In genomic region chr14:28475421-28475820, GRCm38 (mm10) we compare ENCODE assay signal across 15 mouse cellular contexts. TPM values are rescaled to one million over a fixed set of nuclear protein-coding genes. Genes with fewer than 3 reads are reported as not detected.
DNase-seq lines count a peak whose midpoint lies in the region; ATAC-seq and TF ChIP-seq lines count a peak whose summit lies in the region.
"Had no signal": no experiment of that assay in that cellular context is flagged by ENCODE, and none has a peak within 500 bp of the region (broad histone marks: within the 10 kb centered on the region; RNA-seq: fewer than 3 reads in every experiment).

No protein-coding gene starts in this region.

- H3K4me3 ChIP-seq in heart, embryonic 12.5 days = no peak overlapping the region
- no peak overlapping the region for H3K4me3 ChIP-seq in heart, embryonic 11.5 days (ENCODE audit: low read depth, low read length)
- no peak overlapping the region for H3K4me3 ChIP-seq in hindbrain, embryonic 10.5 days
- H3K4me3 ChIP-seq in midbrain, embryonic 12.5 days = no peak overlapping the region
- no peak overlapping the region for H3K4me3 ChIP-seq in neural tube, embryonic 14.5 days (ENCODE audit: low read depth, low read length)
- H3K4me3 ChIP-seq in thymus, adult 2 months (ENCODE audit: control insufficient read depth, insufficient read depth, low read length) = no peak overlapping the region
- H3K4me3 ChIP-seq: erythroblast, embryonic 14.5 days had no signal

- WGBS in heart, embryonic 12.5 days = 19% methylated on average over 7 of the region's 7 CpGs
- WGBS in heart, embryonic 11.5 days (ENCODE audit: insufficient replicate concordance) = 31% methylated on average over 7 of the region's 7 CpGs
- WGBS in hindbrain, embryonic 10.5 days = 36% methylated on average over 7 of the region's 7 CpGs
- WGBS in midbrain, embryonic 12.5 days = 30% methylated on average over 7 of the region's 7 CpGs
- WGBS in neural tube, embryonic 14.5 days = 5% methylated on average over 7 of the region's 7 CpGs
- WGBS in thymus, adult 2 months = 68% methylated on average over 7 of the region's 7 CpGs

- peaks cover 10% of the 10 kb centered on the region for H3K4me1 ChIP-seq in heart, embryonic 12.5 days (replicated peaks)
- H3K4me1 ChIP-seq in heart, embryonic 11.5 days (ENCODE audit: control insufficient read depth, insufficient read depth, low read length) = no peaks in the 10 kb centered on the region; the same call in 1 of the 2 replicates
- peaks cover 37% of the 10 kb centered on the region for H3K4me1 ChIP-seq in hindbrain, embryonic 10.5 days (replicated peaks)
- H3K4me1 ChIP-seq in midbrain, embryonic 12.5 days = peaks cover 9% of the 10 kb centered on the region
- H3K4me1 ChIP-seq in neural tube, embryonic 14.5 days (ENCODE audit: control insufficient read depth, insufficient read depth, low read length) = peaks cover 4% of the 10 kb centered on the region; the same call in 1 of the 2 replicates
- H3K4me1 ChIP-seq in thymus, adult 2 months (replicated peaks; ENCODE audit: control insufficient read depth, insufficient read depth, low read length) = no peaks in the 10 kb centered on the region

- peak overlapping the region; percentile 16; the same call in 1 of the 2 replicates for H3K4me2 ChIP-seq in heart, embryonic 12.5 days
- no peak overlapping the region for H3K4me2 ChIP-seq in heart, embryonic 11.5 days
- peak overlapping the region; percentile 20 for H3K4me2 ChIP-seq in midbrain, embryonic 12.5 days (replicated peaks)
- H3K4me2 ChIP-seq in neural tube, embryonic 14.5 days (ENCODE audit: low read depth, low read length) = 0 out of 2 replicates have a peak overlapping the region, but pooled peaks have one; percentile 9

- no peaks in the 10 kb centered on the region for H3K36me3 ChIP-seq in heart, embryonic 12.5 days
- no peaks in the 10 kb centered on the region for H3K36me3 ChIP-seq in heart, embryonic 11.5 days (ENCODE audit: control insufficient read depth, insufficient read depth, low read length)
- no peaks in the 10 kb centered on the region for H3K36me3 ChIP-seq in hindbrain, embryonic 10.5 days
- H3K36me3 ChIP-seq in midbrain, embryonic 12.5 days = no peaks in the 10 kb centered on the region
- no peaks in the 10 kb centered on the region for H3K36me3 ChIP-seq in neural tube, embryonic 14.5 days (ENCODE audit: control insufficient read depth, insufficient read depth, low read length)
- no peaks in the 10 kb centered on the region for H3K36me3 ChIP-seq in thymus, adult 2 months (ENCODE audit: control insufficient read depth, insufficient read depth, low read length)

- no peak for ATAC-seq in heart, embryonic 12.5 days (ENCODE audit: insufficient number of reproducible peaks, low FRiP score)
- no peak for ATAC-seq in heart, embryonic 11.5 days (replicated peaks; ENCODE audit: insufficient number of reproducible peaks, low FRiP score, low TSS enrichment)
- no peak for ATAC-seq in midbrain, embryonic 12.5 days (ENCODE audit: low FRiP score, low read depth)
- peak; percentile 72 for ATAC-seq in neural tube, embryonic 14.5 days (ENCODE audit: low read depth)
- ATAC-seq: Patski had no signal

- H3K27ac ChIP-seq in heart, embryonic 12.5 days (ENCODE audit: poor library complexity, severe bottlenecking) = no peak overlapping the region
- no peak overlapping the region for H3K27ac ChIP-seq in heart, embryonic 11.5 days (ENCODE audit: low read depth, low read length)
- H3K27ac ChIP-seq in hindbrain, embryonic 10.5 days = peak overlapping the region; percentile 62; the same call in 1 of the 2 replicates
- H3K27ac ChIP-seq in midbrain, embryonic 12.5 days (replicated peaks) = no peak overlapping the region
- H3K27ac ChIP-seq in neural tube, embryonic 14.5 days (ENCODE audit: low read depth, low read length) = peak overlapping the region; percentile 22; the same call in 1 of the 2 replicates
- H3K27ac ChIP-seq in thymus, adult 2 months (ENCODE audit: control insufficient read depth, insufficient read depth, low read length) = no peak overlapping the region

- no peak for TF ChIP-seq CTCF in thymus, adult 2 months (IDR thresholded peaks at IDR 0.05; ENCODE audit: borderline replicate concordance, control insufficient read depth, extremely low read depth, insufficient read depth, low read length, poor library complexity)

- no peak overlapping the region for H3K9ac ChIP-seq in heart, embryonic 12.5 days
- H3K9ac ChIP-seq in heart, embryonic 11.5 days (ENCODE audit: low read depth, low read length) = no peak overlapping the region
- no peak overlapping the region for H3K9ac ChIP-seq in midbrain, embryonic 12.5 days (replicated peaks)
- H3K9ac ChIP-seq in neural tube, embryonic 14.5 days (replicated peaks; ENCODE audit: low read depth, low read length) = no peak overlapping the region

- DNase-seq in hindbrain, embryonic 10.5 days (ENCODE audit: low spot score) = no peak
- DNase-seq in thymus, adult 2 months = no peak
- no peak for DNase-seq in spleen, postnatal 4 days (ENCODE audit: low spot score in 2 of 2)
- DNase-seq in layer of hippocampus, adult 18-20 months (ENCODE audit: low spot score in 2 of 2) = no peak
- DNase-seq: cerebellum, adult 11-12 months; kidney, postnatal 14 days; lung, adult 2 months; right cerebral cortex, adult 18-20 months had no signal

- TF ChIP-seq POLR2A in thymus, adult 2 months (IDR thresholded peaks at IDR 0.05; ENCODE audit: control insufficient read depth, extremely low read depth, insufficient read depth, low read length, poor library complexity) = no peak

- no peaks in the 10 kb centered on the region for H3K27me3 ChIP-seq in heart, embryonic 12.5 days (replicated peaks)
- H3K27me3 ChIP-seq in heart, embryonic 11.5 days (ENCODE audit: control insufficient read depth, insufficient read depth, low read length) = no peaks in the 10 kb centered on the region
- H3K27me3 ChIP-seq in hindbrain, embryonic 10.5 days (ENCODE audit: insufficient read depth, poor library complexity, severe bottlenecking) = no peaks in the 10 kb centered on the region
- H3K27me3 ChIP-seq in midbrain, embryonic 12.5 days = peaks cover 22% of the 10 kb centered on the region
- no peaks in the 10 kb centered on the region for H3K27me3 ChIP-seq in neural tube, embryonic 14.5 days (ENCODE audit: control insufficient read depth, insufficient read depth, low read length)
- no peaks in the 10 kb centered on the region for H3K27me3 ChIP-seq in thymus, adult 2 months (ENCODE audit: control insufficient read depth, insufficient read depth, low read length)
- H3K27me3 ChIP-seq: Patski had no signal

- no peaks in the 10 kb centered on the region for H3K9me3 ChIP-seq in heart, embryonic 12.5 days (replicated peaks)
- H3K9me3 ChIP-seq in heart, embryonic 11.5 days (replicated peaks; ENCODE audit: control insufficient read depth, low read length) = no peaks in the 10 kb centered on the region
- H3K9me3 ChIP-seq in hindbrain, embryonic 10.5 days = no peaks in the 10 kb centered on the region
- H3K9me3 ChIP-seq in midbrain, embryonic 12.5 days = no peaks in the 10 kb centered on the region
- no peaks in the 10 kb centered on the region for H3K9me3 ChIP-seq in neural tube, embryonic 14.5 days (ENCODE audit: control insufficient read depth, low read length)

RNA-seq across cellular contexts. Expression of gene Wnt5a, which starts 29.1 kb away (rescaled TPM):
- 40.6 and 47.4 TPM in 2 replicates for polyA plus RNA-seq in heart, embryonic 12.5 days (2016; fragmentation: Nextera tagmentation; extraction: Ambion mirVana)
- 37.2 and 42.5 TPM in 2 replicates for polyA plus RNA-seq in heart, embryonic 11.5 days (2014; fragmentation: Nextera tagmentation; extraction: Ambion mirVana)
- 31.2 and 38.8 TPM in 2 replicates for polyA plus RNA-seq in hindbrain, embryonic 10.5 days (2016; fragmentation: Nextera tagmentation; extraction: Ambion mirVana)
- polyA plus RNA-seq in midbrain, embryonic 12.5 days (2016; fragmentation: Nextera tagmentation; extraction: Ambion mirVana) = 19.3 and 22.5 TPM in 2 replicates
- 14.2 and 16.6 TPM in 2 replicates for polyA plus RNA-seq in neural tube, embryonic 14.5 days (2014; fragmentation: Nextera tagmentation; extraction: Ambion mirVana)
- 1.2 and 1.8 TPM in 2 replicates for polyA plus RNA-seq in thymus, adult 2 months (2012; rRNA removed)
- 10 to 100 TPM in 1 of 2 experiments, 1 to 10 TPM in 1; 8.6 to 11.7 TPM for total RNA-seq in layer of hippocampus, adult 18-20 months (2021)
- total RNA-seq: megakaryocyte, adult 5-6 weeks had no signal
- polyA plus RNA-seq: erythroblast, embryonic 14.5 days had no signal

Comparison
In these comparisons a context has a peak if more than half of its experiments do, and no peak if none do; other contexts are left out.
1. H3K27ac ChIP-seq: peak in hindbrain, embryonic 10.5 days (single experiment) and neural tube, embryonic 14.5 days (single experiment); none in heart, embryonic 12.5 days (single experiment), heart, embryonic 11.5 days (single experiment), midbrain, embryonic 12.5 days (single experiment) and thymus, adult 2 months (single experiment).